Mouse (Mus musculus): ENCODE data around the gene Gm10135. TPM values are rescaled to one million over a fixed set of nuclear protein-coding genes. Genes with fewer than 3 reads are reported as not detected.

Gm10135 gene
- total and polyA plus RNA-seq, 3 experiments: not detected

- Histone ChIP-seq H3K79me2 (replicated peaks; ENCODE audit: control insufficient read depth, insufficient read depth, low read length) (peaks cover 9% of the 10 kb centered on the region), H3K9ac (ENCODE audit: low read depth, low read length) (peak overlapping the region; percentile 52), H3K4me3 (peak overlapping the region; percentile 97), H3K27ac (peak overlapping the region; percentile 95), H3K36me3 (ENCODE audit: control insufficient read depth, insufficient read depth, low read length) (peaks cover 17% of the 10 kb centered on the region), H3K4me1 (ENCODE audit: control insufficient read depth, insufficient read depth, low read length) (peaks cover 7% of the 10 kb centered on the region), H3K27me3 (ENCODE audit: control insufficient read depth, insufficient read depth, low read length) (no peaks in the 10 kb centered on the region)
- intact Hi-C loops (cut with DNase I): loop anchor here (5.0 to 10.0 kb wide), 3 partner anchors 36 to 569 kb away; partner anchors contain the start of genes Dcun1d4 and Fryl
- DNase-seq: peak in 1 of 2 experiments; percentile 17
- WGBS: 31% methylated on average over 4 of the region's 4 CpGs
- TF ChIP-seq POLR2A (IDR thresholded peaks at IDR 0.05; ENCODE audit: insufficient read depth, low read depth, low read length) (no peak), EP300 (IDR thresholded peaks at IDR 0.05; ENCODE audit: insufficient read depth, low read depth, low read length) (no peak)
Observed at GRCm38 (mm10) chr5:72916048-72916447, 58.5 kb downstream of the Gm10135 start.

Other genes with a start within 250 kb of the Gm10135 start
- under 1 TPM; 0.10 to 0.30 TPM for gene Txk, start 221.9 kb downstream of the Gm10135 start, total RNA-seq (2021)
- gene Txk, start 221.9 kb downstream of the Gm10135 start, polyA plus RNA-seq (2012; rRNA removed): 0.12 and 0.18 TPM in 2 replicates
- 10 to 100 TPM; 12.8 to 13.8 TPM for gene Tec, start 106.2 kb downstream of the Gm10135 start, total RNA-seq (2021)
- 5.7 and 9.3 TPM in 2 replicates for gene Tec, start 106.2 kb downstream of the Gm10135 start, polyA plus RNA-seq (2012; rRNA removed)
- gene Slain2, start 60.4 kb downstream of the Gm10135 start, total RNA-seq (2021): 100 to 1,000 TPM; 149 to 186 TPM
- 53.7 and 84.5 TPM in 2 replicates for gene Slain2, start 60.4 kb downstream of the Gm10135 start, polyA plus RNA-seq (2012; rRNA removed)
- under 1 TPM in 1 of 2 experiments, not detected in 1; 0.16 TPM for gene Slc10a4, start 32.2 kb upstream of the Gm10135 start, total RNA-seq (2021)
- 0.37 and 0.76 TPM in 2 replicates for gene Slc10a4, start 32.2 kb upstream of the Gm10135 start, polyA plus RNA-seq (2012; rRNA removed)